Mouse (Mus musculus): ENCODE measurements around the gene Chrnb4. TPM values are rescaled to one million over a fixed set of nuclear protein-coding genes. Genes with fewer than 3 reads are reported as not detected.
A peak's percentile ranks its signal among the peaks of the same experiment; 100 is the strongest.

Gene Chrnb4
- under 1 TPM in 1 of 2 experiments, not detected in 1; 0.09 TPM for total RNA-seq (2021)

DNA sequence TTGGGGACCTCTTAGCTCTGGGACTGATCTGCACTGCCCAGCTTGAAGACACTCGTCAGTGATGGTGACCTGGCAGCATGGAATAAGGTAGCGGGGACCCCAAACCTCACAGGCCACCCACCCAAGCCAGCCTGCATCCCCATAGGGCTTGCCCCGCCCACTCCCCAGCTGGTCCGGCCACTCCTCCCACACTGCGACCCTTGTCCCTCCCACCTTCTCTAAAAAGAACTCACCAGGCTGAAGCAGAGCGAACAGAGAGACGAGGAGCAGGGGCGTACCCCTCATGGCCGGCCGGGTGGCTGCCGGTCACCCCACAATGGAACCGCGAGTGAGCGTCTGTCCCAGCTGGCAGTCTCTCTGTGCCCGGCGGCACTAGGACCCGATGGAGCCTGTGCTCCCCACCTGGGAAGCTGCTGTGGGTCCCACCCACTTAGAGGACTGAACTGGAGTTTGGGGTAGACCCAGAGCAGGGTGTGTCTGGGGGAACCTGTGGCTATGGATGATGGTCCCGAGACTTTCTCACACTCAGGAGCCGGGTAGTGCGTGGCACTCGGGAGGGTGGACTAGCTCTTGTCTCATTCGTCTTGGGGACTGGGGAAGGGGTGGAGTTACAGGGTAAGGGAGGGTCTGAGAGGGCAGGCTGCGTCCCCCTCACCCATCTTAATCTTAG, at the start of gene Chrnb4:
Gene Chrnb4 (minus strand): TSS at position 569 of the 670 bp plus-strand sequence.
- no peak for DNase-seq

DNA sequence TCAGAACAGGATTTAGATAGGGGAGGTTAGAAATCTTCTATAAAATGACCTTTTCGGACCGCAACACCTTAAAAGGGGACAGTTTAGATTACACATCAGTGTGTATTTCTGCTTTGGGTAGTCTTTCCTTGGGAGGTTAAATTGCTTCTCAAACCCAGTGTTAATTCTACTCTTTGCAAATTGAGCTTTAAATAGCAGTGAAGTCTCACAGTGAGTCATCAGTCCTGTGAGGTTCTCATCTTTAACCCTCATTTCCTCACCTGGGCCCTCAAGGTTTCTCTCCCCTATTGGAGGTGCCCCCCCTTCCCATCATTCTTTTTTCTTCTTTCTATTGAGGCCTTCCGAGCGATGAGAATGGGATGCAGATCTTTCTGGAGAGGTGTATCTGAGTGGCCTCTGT, 48.3 kb upstream of the Chrnb4 start:
- no peak for DNase-seq

DNA sequence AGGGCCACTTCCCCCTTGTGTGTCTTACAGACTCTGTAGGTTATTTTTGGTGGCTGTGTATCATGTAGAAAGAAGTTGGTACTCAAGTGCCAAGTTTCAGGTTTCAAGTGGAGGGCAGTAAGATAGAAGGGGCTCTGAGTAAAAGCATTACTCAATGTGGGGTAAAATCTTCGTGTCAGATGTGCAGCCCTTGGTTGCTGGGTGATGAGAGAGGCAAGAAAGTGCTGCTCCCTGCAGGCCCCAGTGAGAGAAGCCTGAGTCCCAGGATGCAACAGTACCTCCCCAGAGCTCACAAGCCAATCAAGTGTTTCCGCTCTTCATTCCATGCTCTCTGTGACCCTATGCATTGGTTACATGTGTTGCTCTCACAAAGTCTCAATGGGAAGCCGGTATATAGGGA, 47.5 kb upstream of the Chrnb4 start:
- DNase-seq: no peak

GRCm38 (mm10) chr9:55090141-55090540, 41.6 kb upstream of the Chrnb4 start:
- no peak for DNase-seq

DNA sequence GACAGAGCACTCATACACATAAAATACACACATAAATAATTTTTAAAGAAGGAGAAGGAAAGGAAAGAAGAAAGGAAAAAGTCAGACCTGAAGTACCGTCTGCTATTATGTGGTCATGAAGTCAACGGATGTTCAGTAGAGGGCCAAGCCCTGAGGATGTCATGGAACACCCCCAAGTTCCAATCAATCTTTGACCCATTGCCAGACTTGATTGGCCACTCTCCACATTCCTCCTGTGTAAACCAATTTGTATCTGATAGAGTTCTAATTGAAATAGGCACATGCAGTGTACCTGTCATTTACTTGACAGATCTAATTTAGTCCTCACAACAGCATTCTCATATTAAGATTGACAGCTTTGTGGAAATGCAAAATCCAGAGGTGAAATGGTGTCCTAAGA, 40.6 kb upstream of the Chrnb4 start:
- DNase-seq: no peak

- DNase-seq: no peak
Measured at GRCm38 (mm10) chr9:55083154-55083913, 34.8 kb upstream of the Chrnb4 start.

- DNase-seq: no peak
Measured at GRCm38 (mm10) chr9:55067965-55068265, 19.3 kb upstream of the Chrnb4 start.

DNA sequence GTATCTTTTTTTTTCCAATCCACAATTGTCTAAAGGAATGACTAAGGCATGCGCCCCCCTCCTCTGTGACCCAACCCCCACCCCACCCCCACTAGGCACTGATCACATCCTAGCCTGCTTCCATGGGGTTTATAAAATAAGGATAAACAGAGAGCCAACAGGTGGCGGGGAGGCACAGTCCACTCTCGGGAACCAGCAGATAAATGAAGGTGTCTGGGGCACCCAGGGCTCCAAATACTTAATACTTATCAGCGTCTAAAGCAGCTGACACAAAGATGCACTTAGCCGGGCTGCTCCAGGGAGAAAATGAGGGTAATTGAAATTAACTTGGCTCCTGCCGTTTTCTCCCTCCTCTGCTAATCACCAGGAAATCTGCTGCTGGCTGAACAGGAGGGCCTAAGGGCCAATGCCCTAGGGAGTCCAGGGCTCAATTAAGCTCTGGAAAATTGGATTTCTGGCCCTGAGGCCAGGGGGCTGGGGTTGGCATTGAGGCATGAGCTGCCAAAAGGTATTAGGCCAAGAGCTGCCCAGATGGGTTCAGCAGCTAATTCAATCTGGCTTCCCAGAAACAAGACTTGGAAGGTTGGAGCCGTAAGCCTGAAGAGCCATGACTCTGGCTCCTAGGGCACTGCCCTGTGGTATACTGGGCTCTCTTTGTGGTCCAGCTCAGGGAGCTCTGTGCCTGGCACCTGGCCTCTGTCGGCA, 18.8 kb upstream of the Chrnb4 start:
- DNase-seq: no peak

DNA sequence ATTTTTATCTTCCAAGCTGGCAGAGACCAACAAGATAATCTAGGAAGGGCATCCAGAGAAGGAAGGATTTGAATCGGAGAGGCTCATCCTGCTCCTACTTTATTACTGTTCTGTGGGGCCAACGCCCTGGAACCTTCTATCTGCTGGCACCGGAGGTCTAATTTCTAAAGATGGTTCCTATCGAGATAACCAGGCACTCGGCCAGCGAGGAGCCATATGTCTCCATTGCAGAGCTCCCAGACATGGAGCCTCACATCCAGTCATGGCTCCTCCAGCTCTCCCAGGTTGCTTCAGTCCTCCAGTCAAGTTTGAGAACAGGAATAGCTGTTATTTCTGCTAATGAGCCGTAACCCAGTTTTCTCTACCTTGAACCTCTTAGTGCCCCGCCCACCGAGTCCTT, 16.7 kb upstream of the Chrnb4 start:
- no peak for DNase-seq

DNA sequence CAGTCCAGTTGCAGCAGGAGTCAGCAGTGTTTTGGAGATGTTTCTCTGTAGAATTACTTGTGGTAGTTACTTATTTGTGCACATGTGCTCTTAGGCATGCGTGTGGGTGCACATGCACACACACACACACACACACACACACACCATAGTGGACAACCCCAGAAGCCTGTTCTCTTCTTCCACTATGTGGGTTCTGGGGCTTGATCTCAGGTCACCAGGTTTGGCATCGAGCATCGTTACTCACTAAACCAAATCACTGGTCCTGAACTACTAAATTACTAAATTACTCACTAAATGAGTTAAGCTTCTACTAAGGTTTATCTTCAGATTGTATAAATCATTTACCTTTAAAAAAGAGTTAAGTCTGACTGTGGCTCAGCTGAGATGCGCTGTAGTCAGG, 9.5 kb upstream of the Chrnb4 start:
- DNase-seq: no peak

DNA sequence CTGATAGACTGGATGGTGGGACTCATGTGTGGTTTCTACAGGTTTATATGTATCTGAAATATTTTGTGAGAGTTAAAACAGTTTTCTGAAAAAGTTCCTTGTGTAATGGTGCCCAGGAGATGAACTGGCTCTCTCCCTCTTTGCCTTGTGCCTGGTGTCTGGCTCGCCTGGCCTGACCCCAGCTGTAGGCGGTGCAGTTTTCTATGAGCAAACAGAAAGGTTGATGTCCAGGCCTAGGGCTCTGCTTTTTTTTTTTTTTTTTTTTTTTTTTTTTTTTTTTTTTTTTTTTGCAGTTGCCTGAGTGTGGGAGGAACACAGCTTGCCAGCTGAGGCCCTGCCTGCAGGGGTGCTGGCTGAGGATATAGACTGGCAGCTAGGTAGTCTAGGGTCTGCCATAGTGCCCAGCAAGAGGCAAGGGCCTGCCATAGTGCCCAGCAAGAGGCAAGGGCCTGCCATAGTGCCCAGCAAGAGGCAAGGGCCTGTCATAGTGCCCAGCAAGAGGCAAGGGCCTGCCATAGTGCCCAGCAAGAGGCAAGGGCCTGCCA, 6.9 kb upstream of the Chrnb4 start:
- DNase-seq: no peak

DNA sequence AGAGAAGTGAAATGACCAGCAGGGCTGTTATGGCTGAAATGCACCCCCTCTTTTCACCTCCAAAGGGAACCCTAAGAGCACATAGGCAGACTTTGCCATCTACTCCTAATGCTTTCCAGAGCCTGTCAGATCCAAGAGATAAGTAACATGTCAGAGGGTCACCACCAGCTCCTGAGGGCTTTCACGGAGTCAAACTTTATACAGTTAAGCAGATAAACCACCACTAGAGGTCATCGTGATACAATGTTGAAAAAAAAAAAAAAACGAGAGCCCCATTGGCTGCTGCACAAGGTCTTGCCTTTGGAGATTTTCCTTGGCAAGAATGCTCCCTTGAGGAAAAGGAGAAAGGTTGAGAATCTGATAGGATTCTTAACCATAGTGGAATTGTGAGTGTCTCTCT, 1.8 kb downstream of the Chrnb4 start:
- no peak for DNase-seq

GRCm38 (mm10) chr9:55045001-55045400, 3.6 kb downstream of the Chrnb4 start:
- no peak for DNase-seq

- DNase-seq: no peak
Measured at GRCm38 (mm10) chr9:55043688-55044087, 4.9 kb downstream of the Chrnb4 start.

- no peak for DNase-seq
Measured at GRCm38 (mm10) chr9:55041389-55041788, 7.2 kb downstream of the Chrnb4 start.

DNA sequence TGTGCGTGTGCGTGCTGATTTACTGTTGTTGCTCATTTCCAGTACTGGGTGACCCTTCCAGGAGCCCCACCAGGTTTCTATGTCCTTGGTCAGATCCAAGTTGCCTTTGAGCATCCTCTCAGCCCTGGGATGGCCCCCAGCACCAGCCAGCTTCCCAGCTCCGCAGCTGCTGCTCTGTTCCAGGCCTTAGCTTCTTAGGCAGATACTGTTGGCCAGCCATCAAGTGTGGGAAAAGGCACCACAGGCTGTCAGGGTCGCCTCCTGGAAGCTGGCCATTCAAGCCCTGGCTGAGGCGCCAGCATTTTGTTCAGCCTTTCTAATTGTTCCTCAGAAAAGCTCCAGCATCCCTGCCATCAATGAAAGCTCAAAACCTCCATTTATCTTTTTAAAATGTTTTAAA, 8.6 kb downstream of the Chrnb4 start:
- DNase-seq: no peak

- DNase-seq: no peak
Measured at GRCm38 (mm10) chr9:55038948-55039347, 9.6 kb downstream of the Chrnb4 start.

- DNase-seq: no peak
Measured at GRCm38 (mm10) chr9:55031435-55032167, 17.0 kb downstream of the Chrnb4 start.

DNA sequence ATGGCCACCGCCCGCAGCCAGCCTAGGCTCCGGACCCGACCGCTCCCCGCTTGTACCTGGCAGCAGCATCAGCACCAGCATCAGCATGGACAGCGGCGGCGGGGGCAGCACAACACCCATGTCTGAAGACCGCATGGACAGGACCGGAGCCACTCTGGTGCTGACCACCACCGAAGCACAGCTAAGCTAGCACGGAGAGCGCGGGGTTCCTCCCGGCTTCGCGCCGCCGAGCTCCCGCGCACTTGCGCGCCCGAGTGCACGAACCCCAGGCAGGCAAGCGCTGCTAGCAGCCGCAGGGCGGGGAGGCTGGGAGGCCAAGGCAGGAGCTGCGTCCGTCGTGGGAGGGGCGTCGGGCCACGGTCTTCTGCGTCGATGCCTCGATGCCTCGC, 22.3 kb downstream of the Chrnb4 start, which contains the start of gene Chrna3:
Gene Chrna3 (minus strand): TSS at position 288 of the 389 bp plus-strand sequence.
- peak; percentile 24 for DNase-seq

DNA sequence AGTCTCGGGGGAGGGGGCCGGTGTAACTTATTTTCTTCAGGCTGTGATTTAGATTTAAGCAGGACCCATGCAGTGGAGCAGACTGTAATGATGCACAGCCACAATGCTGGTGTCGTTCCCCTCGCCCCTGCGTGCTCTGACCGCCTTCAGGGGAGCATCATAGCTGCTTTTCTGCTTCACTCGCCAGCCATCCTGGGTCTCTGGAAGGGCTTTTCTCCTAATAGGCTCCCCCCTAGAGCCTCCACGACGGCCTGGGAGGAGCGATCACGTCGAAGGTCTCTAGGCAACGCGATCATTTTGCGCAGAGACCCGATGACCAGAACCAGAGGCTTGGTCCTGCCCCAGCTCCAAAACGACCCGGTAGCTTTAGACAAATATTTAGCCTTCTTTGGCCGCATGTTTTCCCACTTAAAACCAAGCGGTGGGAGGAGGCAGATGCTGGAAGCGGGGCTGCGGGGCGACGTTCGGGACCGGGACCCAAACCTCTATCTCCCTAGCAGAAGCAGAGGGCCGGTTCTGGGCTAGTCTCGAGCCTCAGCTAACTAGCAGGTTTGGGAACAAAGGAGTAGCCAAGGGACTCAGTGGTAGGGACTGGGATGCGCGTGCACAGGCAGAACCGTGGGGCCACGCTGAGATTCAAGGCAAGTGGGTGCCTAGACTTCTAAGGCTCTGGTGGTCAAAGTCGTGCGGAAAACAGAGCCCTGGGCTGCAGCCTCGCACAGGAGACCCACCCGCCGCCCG, 22.9 kb downstream of the Chrnb4 start:
- no peak for DNase-seq

DNA sequence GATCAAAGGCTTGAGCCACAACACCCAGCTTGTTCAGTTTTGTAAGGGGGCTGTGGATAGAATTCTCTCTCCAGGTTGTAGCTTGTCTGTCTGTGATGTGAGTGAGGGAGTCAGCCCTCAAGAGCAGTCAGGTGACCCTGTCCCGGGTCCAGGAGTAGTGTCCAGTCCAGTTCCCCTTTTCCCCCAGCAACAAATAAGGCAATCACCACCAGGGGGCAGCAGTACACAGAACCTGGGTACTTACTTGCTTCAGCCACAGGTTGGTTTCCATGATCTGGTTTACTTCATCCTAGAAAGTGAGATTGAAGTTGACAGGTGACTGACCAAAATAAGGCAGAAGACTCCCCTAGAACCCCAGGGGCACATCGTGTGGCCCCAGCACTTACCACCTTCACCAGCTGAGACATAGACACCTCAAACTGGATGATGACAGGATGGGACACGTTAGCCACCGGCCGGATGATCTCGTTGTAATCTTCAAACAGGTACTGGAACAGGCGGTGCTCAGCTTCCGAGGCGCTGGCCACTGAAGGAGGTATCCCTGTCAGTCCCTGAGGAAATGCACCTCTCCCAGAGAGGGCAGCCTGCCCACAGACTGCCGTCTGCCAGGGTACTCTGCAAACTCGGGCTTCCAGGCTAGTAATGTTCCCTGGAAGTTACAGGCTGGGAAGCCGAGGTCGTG, 24.5 kb downstream of the Chrnb4 start:
- DNase-seq: peak; percentile 88
